Mouse (Mus musculus): ENCODE data around the gene Coasy. TPM values are rescaled to one million over a fixed set of nuclear protein-coding genes. Genes with fewer than 3 reads are reported as not detected.

Coasy gene
- polyA plus RNA-seq, 1 experiment from 2014 or later, result 18.9 TPM

GRCm38 (mm10) chr11:101134217-101134865, 52.0 kb downstream of the Coasy start:
- Histone ChIP-seq H3K9ac (no peak overlapping the region), H3K9me3 (replicated peaks) (no peaks in the 10 kb centered on the region), H3K4me2 (no peak overlapping the region), H3K27me3 (peaks cover 23% of the 10 kb centered on the region), H3K27ac (replicated peaks) (no peak overlapping the region), H3K4me3 (replicated peaks) (no peak overlapping the region), H3K36me3 (replicated peaks) (no peaks in the 10 kb centered on the region), H3K4me1 (replicated peaks) (peaks cover 14% of the 10 kb centered on the region)
- WGBS (ENCODE audit: insufficient replicate concordance), result 66% methylated on average over 13 of the region's 13 CpGs
- peak; percentile 31; the same call in 1 of the 2 replicates for ATAC-seq (ENCODE audit: insufficient read depth)

Other genes starting within 250 kb of the Coasy start
- 20.6 and 22.5 TPM in 2 replicates for gene Stat5b, start 231.8 kb upstream of the Coasy start, polyA plus RNA-seq (2015; fragmentation: Nextera tagmentation; extraction: Ambion mirVana)
- 8.2 and 8.7 TPM in 2 replicates for gene Stat5a, start 223.2 kb upstream of the Coasy start, polyA plus RNA-seq (2015; fragmentation: Nextera tagmentation; extraction: Ambion mirVana)
- 35.5 and 40.0 TPM in 2 replicates for gene Stat3, start 143.0 kb upstream of the Coasy start, polyA plus RNA-seq (2015; fragmentation: Nextera tagmentation; extraction: Ambion mirVana)
- gene Cavin1, start 111.7 kb upstream of the Coasy start, polyA plus RNA-seq (2015; fragmentation: Nextera tagmentation; extraction: Ambion mirVana), result 26.9 and 28.1 TPM in 2 replicates
- gene Atp6v0a1, start 73.1 kb upstream of the Coasy start, polyA plus RNA-seq (2015; fragmentation: Nextera tagmentation; extraction: Ambion mirVana), result 45.3 and 47.1 TPM in 2 replicates
- gene Naglu, start 12.6 kb upstream of the Coasy start, polyA plus RNA-seq (2015; fragmentation: Nextera tagmentation; extraction: Ambion mirVana), result 7.1 and 7.5 TPM in 2 replicates
- gene Hsd17b1, start 4.2 kb upstream of the Coasy start, polyA plus RNA-seq (2015; fragmentation: Nextera tagmentation; extraction: Ambion mirVana), result 0.29 and 0.39 TPM in 2 replicates
- 24.2 and 26.7 TPM in 2 replicates for gene Mlx, start 4.7 kb downstream of the Coasy start, polyA plus RNA-seq (2015; fragmentation: Nextera tagmentation; extraction: Ambion mirVana)
- 15.2 and 15.4 TPM in 2 replicates for gene Psmc3ip, start 12.9 kb downstream of the Coasy start, polyA plus RNA-seq (2015; fragmentation: Nextera tagmentation; extraction: Ambion mirVana)
- 13.4 and 13.6 TPM in 2 replicates for gene Retreg3, start 37.3 kb downstream of the Coasy start, polyA plus RNA-seq (2015; fragmentation: Nextera tagmentation; extraction: Ambion mirVana)
- 38.3 and 38.9 TPM in 2 replicates for gene Tubg1, start 37.4 kb downstream of the Coasy start, polyA plus RNA-seq (2015; fragmentation: Nextera tagmentation; extraction: Ambion mirVana)
- 0.05 and 0.24 TPM in 2 replicates for gene Tubg2, start 73.3 kb downstream of the Coasy start, polyA plus RNA-seq (2015; fragmentation: Nextera tagmentation; extraction: Ambion mirVana)
- gene Cntnap1, start 88.0 kb downstream of the Coasy start, polyA plus RNA-seq (2015; fragmentation: Nextera tagmentation; extraction: Ambion mirVana), result 0.07 and 0.12 TPM in 2 replicates
- 1.5 and 1.9 TPM in 2 replicates for gene Plekhh3, start 88.8 kb downstream of the Coasy start, polyA plus RNA-seq (2015; fragmentation: Nextera tagmentation; extraction: Ambion mirVana)
- gene Ccr10, start 92.9 kb downstream of the Coasy start, polyA plus RNA-seq (2015; fragmentation: Nextera tagmentation; extraction: Ambion mirVana), result 0.05 TPM in 1 of 2 replicates, not detected in the other
- 9.8 and 11.0 TPM in 2 replicates for gene Ezh1, start 143.9 kb downstream of the Coasy start, polyA plus RNA-seq (2015; fragmentation: Nextera tagmentation; extraction: Ambion mirVana)
- 20.3 and 25.4 TPM in 2 replicates for gene Ramp2, start 163.5 kb downstream of the Coasy start, polyA plus RNA-seq (2015; fragmentation: Nextera tagmentation; extraction: Ambion mirVana)
- gene Vps25, start 171.1 kb downstream of the Coasy start, polyA plus RNA-seq (2015; fragmentation: Nextera tagmentation; extraction: Ambion mirVana), result 77.2 and 81.7 TPM in 2 replicates
- gene Wnk4, start 178.0 kb downstream of the Coasy start, polyA plus RNA-seq (2015; fragmentation: Nextera tagmentation; extraction: Ambion mirVana), result 5.1 and 6.7 TPM in 2 replicates
- 0.67 TPM in 2 replicates for gene Cntd1, start 196.4 kb downstream of the Coasy start, polyA plus RNA-seq (2015; fragmentation: Nextera tagmentation; extraction: Ambion mirVana)
- gene Coa3, start 196.5 kb downstream of the Coasy start, polyA plus RNA-seq (2015; fragmentation: Nextera tagmentation; extraction: Ambion mirVana), result 80.5 and 87.1 TPM in 2 replicates
- gene Becn1, start 219.7 kb downstream of the Coasy start, polyA plus RNA-seq (2015; fragmentation: Nextera tagmentation; extraction: Ambion mirVana), result 94.0 and 97.1 TPM in 2 replicates
- 189 and 190 TPM in 2 replicates for gene Psme3, start 233.6 kb downstream of the Coasy start, polyA plus RNA-seq (2015; fragmentation: Nextera tagmentation; extraction: Ambion mirVana)
- 1.4 and 1.5 TPM in 2 replicates for gene Aoc2, start 242.5 kb downstream of the Coasy start, polyA plus RNA-seq (2015; fragmentation: Nextera tagmentation; extraction: Ambion mirVana)
- 0.06 TPM in 1 of 2 replicates, not detected in the other for gene Aoc3, start 248.0 kb downstream of the Coasy start, polyA plus RNA-seq (2015; fragmentation: Nextera tagmentation; extraction: Ambion mirVana)